Mouse (Mus musculus): ENCODE measurements around the gene Stat1.

Stat1 gene

GRCm38 (mm10) chr1:52161151-52161550 lies 41.9 kb downstream of the Stat1 start:
- in situ Hi-C loops (cut with MboI, MseI) = no loop called here

- in situ Hi-C loops (cut with MboI, MseI) = no loop called here
Measured at GRCm38 (mm10) chr1:52163707-52164457, 44.6 kb downstream of the Stat1 start.

- in situ Hi-C loops (cut with MboI, MseI) = no loop called here
Measured at GRCm38 (mm10) chr1:52166652-52167220, 47.5 kb downstream of the Stat1 start.

GRCm38 (mm10) chr1:52170057-52170456 lies 50.8 kb downstream of the Stat1 start:
- in situ Hi-C loops (cut with MboI, MseI) = no loop called here

- in situ Hi-C loops (cut with MboI, MseI) = no loop called here
Measured at GRCm38 (mm10) chr1:52170747-52171146, 51.5 kb downstream of the Stat1 start.

GRCm38 (mm10) chr1:52171271-52171670 lies 52.0 kb downstream of the Stat1 start:
- in situ Hi-C loops (cut with MboI, MseI) = no loop called here

GRCm38 (mm10) chr1:52175321-52175720 lies 56.1 kb downstream of the Stat1 start:
- in situ Hi-C loops (cut with MboI, MseI) = no loop called here

GRCm38 (mm10) chr1:52175983-52176382 lies 56.7 kb downstream of the Stat1 start:
- in situ Hi-C loops (cut with MboI, MseI) = no loop called here

- in situ Hi-C loops (cut with MboI, MseI) = no loop called here
Measured at GRCm38 (mm10) chr1:52176999-52177398, 57.8 kb downstream of the Stat1 start.

- in situ Hi-C loops (cut with MboI, MseI) = no loop called here
Measured at GRCm38 (mm10) chr1:52179939-52180568, 60.8 kb downstream of the Stat1 start.

- in situ Hi-C loops (cut with MboI, MseI) = no loop called here
Measured at GRCm38 (mm10) chr1:52181994-52182393, 62.8 kb downstream of the Stat1 start.

GRCm38 (mm10) chr1:52182992-52183391 lies 63.8 kb downstream of the Stat1 start:
- in situ Hi-C loops (cut with MboI, MseI) = no loop called here
